ENCODE assay signal across 20 mouse cellular contexts in genomic region chr4:154700436-154700835, GRCm38 (mm10). TPM values are rescaled to one million over a fixed set of nuclear protein-coding genes. Genes with fewer than 3 reads are reported as not detected.
"Had no signal": no experiment of that assay in that cellular context is flagged by ENCODE, and none has a peak within 500 bp of the region (broad histone marks: within the 10 kb centered on the region; RNA-seq: fewer than 3 reads in every experiment).

No protein-coding gene starts in this region.

- ATAC-seq: midbrain, embryonic 16.5 days had no signal

- H3K4me1 ChIP-seq: liver, embryonic 15.5 days; neural tube, embryonic 13.5 days had no signal

- H3K4me2 ChIP-seq: liver, embryonic 15.5 days; lung, embryonic 14.5 days; midbrain, embryonic 12.5 days; neural tube, embryonic 13.5 days had no signal

- H3K36me3 ChIP-seq: limb, embryonic 13.5 days; liver, embryonic 15.5 days; midbrain, embryonic 12.5 days; neural tube, embryonic 13.5 days had no signal

- DNase-seq: layer of hippocampus, adult 9-11 months; layer of hippocampus, postnatal 36 days; retina, postnatal 1 day; right cerebral cortex, postnatal 4 days; spleen, adult 18-20 months had no signal

- H3K9me3 ChIP-seq: limb, embryonic 13.5 days; liver, embryonic 15.5 days; megakaryocyte, embryonic 14.5 days; midbrain, embryonic 12.5 days; neural tube, embryonic 13.5 days had no signal

- H3K4me3 ChIP-seq: limb, embryonic 13.5 days; liver, embryonic 15.5 days; megakaryocyte, embryonic 14.5 days; midbrain, embryonic 12.5 days; neural tube, embryonic 13.5 days had no signal

- H3K9ac ChIP-seq: limb, embryonic 13.5 days; liver, embryonic 15.5 days; lung, embryonic 14.5 days; midbrain, embryonic 12.5 days; neural tube, embryonic 13.5 days had no signal

- H3K27ac ChIP-seq: kidney, postnatal 0 days; liver, embryonic 15.5 days; macrophage; midbrain, embryonic 12.5 days; neural tube, embryonic 13.5 days had no signal

RNA-seq across cellular contexts. Expression of gene Actrt2, which starts 32.8 kb away (rescaled TPM):
- total RNA-seq: layer of hippocampus, adult 18-20 months; layer of hippocampus, postnatal 36 days; left cerebral cortex, adult 8-10 months; left cerebral cortex, postnatal 25 days; liver, adult 2 months had no signal
- polyA plus RNA-seq: kidney, postnatal 0 days; limb, embryonic 13.5 days; liver, adult 2 months; liver, embryonic 15.5 days; lung, embryonic 14.5 days; macrophage; midbrain, embryonic 12.5 days; midbrain, embryonic 16.5 days; neural tube, embryonic 13.5 days; stomach, embryonic 14.5 days; thymus, postnatal 0 days had no signal
